Mouse (Mus musculus): ENCODE data around the gene Gprin3. TPM values are rescaled to one million over a fixed set of nuclear protein-coding genes. Genes with fewer than 3 reads are reported as not detected.

Gprin3 gene
- total RNA-seq (2022) = 10 to 100 TPM in 2 of 4 experiments, 1 to 10 TPM in 2; 8.4 to 10.6 (median 9.5) TPM

DNA sequence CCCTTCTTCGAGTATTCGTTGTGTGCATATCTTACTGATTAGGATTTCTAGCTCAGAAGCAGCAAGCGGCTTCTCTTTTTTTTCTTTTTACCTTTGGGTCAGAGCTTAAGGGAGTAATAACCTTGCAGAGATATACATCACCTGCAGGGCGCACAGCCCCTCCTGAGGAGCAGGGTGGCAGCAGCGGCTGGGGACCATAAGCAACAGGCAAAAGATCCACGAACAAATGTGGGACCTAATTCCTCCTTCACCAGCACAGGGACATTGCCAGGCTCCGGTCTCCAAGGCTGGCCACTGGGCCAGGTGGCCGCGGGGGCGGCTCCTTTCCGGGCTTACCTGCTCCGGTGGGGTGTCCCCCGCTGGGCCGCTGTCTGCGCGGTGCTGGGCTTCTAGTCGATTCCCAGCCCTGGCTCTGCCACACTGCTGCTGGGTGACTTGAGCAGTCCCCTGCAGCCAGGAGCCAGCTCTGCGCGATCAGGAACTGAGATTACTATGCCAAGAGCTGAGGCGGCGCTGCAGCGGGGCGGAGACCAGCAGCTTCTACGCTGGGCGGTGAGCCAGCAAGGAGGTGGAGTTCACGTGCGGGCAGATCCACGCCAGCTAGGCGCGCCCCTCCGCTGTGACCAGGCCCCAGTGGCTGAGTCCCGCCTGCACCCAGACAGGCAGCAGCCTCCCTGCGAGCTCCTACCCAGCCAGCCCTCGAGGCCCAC lies at the start of gene Gprin3:
Gprin3 (minus strand) TSS at position 471 of the 710 bp plus-strand sequence.
- DNase-seq (ENCODE audit: low spot score in 2 of 2) = peak; percentile 63 to 79

DNA sequence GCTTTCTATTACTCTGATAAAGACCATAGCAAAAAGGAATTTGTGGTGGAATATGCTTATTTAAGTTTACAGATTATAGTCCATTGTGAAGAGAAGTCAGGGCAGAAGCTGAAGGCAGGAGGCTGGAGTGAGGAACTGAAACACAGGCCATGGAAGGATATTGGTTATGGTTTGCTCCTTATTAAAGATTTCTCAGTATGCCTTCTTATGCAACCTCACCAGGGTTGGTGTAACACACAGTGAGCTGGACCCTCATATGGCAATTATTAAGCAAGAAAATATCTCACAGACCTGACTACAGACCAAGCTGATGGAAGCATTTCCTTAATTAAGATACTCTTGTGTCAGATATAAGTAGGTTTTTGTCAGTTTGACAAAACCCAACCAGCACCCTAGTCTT lies 32.8 kb upstream of the Gprin3 start:
- DNase-seq (ENCODE audit: low spot score in 2 of 2) = no peak

DNA sequence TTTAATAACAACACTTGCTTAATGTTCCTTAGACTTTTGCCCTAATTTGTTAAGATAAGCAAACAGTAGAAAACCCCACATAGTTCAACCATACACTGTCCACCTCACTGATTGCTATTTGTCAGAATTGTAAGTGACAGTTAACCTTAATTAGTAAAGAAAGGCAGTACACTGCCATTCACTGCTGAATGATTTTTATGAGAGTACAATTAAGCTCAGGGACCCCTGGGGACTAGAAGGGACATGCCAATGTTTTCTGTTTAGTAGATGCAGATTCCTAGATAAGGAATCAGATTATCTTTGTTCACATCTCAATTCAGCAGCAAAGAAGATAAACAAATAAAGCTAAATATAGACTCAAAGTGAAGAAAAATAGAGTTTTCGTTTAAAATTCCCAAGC lies 30.0 kb upstream of the Gprin3 start:
- no peak for DNase-seq (ENCODE audit: low spot score in 2 of 2)

DNA sequence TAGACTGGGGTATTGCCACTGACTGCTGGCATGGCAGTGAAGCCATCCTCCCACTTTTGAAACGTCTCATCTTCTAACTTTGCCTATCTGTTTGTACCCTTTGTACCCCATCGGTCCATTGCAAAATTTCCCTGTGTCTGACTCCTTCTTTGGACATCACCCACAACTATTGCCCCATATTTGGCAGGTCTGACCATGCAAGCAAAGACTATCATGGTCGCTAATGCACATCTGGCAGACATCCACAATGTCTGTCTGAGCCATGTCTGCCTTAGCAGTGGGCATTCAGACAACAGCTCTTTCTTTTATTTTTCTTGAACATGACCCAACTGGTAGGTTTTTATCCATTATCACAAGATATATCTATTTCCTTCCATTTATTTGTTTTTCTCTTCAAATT lies 25.3 kb upstream of the Gprin3 start:
- no peak for DNase-seq (ENCODE audit: low spot score in 2 of 2)

DNA sequence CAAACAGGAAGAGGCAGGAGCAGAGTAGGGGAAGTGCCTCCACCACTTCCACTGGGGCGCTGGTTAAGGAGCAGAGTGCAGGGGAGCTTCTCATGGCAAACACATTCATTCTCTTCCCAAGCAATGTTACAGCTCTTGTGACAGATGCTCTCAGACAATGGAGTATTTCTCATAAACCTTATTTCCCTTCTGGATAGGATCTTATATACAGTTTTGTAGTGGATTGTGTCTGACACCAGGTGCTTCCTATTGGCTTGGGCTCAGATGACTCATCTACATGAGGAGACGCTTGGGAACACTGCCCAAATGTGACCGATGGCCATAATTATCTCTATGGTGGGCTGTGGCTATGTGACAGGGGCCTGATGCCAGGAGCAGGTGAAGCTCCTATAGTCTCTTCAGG lies 19.0 kb upstream of the Gprin3 start:
- DNase-seq (ENCODE audit: low spot score in 2 of 2) = no peak

DNA sequence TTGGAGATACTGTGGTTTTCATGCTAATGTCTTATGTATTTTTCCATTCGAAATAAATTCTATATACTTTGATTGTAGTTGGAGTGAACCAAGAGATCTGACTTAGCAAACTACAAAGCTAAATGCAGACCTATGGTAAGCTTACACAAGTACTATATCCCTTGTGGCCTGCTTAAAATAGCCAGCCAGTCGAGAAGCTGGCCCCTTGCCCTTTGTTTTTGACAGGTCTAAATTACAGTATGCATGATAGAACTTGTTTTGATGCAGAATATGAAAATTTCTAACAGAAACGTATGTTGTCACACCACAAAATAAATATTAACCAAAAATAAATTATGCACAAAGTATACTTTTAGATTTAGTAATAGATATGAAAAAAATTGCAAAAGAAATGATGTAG lies 9.8 kb upstream of the Gprin3 start:
- DNase-seq (ENCODE audit: low spot score in 2 of 2) = no peak

DNA sequence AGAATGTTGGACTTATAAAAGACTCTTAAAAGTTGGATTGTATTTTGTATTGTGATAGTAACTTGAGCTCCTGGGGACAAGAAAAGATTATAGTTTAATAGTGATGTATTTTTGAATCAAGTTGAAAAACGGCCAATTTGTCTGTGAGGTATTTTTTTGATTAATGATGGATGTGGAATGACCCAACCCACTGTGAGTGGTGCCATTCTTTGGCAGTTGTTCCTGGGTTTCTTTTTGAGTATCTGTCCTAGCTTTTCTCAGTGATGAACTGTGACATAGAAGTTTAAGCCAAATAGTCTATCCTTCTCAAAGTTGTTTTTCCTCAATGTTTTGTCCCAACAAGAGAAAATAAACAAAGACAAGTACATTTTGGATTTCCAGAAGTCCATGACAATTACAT lies 7.0 kb upstream of the Gprin3 start:
- no peak for DNase-seq (ENCODE audit: low spot score in 2 of 2)

DNA sequence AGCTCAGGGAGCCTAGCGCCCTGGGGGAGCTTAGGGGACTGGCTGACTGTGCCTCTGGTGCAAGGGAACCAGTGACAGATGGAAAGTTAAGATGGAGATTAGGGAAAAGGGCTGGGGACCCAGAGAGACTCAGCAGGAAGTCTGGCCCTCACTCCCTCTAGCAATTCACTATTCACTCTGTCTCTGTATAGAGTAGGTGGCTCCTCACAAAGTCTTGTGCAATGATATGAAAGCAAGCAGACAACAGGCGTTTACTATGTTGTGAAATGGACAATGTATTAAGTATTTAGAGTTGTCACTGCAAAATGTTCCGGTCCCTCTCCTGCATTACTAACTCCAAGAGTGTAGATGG lies 416 bp upstream of the Gprin3 start:
- no peak for DNase-seq (ENCODE audit: low spot score in 2 of 2)

DNA sequence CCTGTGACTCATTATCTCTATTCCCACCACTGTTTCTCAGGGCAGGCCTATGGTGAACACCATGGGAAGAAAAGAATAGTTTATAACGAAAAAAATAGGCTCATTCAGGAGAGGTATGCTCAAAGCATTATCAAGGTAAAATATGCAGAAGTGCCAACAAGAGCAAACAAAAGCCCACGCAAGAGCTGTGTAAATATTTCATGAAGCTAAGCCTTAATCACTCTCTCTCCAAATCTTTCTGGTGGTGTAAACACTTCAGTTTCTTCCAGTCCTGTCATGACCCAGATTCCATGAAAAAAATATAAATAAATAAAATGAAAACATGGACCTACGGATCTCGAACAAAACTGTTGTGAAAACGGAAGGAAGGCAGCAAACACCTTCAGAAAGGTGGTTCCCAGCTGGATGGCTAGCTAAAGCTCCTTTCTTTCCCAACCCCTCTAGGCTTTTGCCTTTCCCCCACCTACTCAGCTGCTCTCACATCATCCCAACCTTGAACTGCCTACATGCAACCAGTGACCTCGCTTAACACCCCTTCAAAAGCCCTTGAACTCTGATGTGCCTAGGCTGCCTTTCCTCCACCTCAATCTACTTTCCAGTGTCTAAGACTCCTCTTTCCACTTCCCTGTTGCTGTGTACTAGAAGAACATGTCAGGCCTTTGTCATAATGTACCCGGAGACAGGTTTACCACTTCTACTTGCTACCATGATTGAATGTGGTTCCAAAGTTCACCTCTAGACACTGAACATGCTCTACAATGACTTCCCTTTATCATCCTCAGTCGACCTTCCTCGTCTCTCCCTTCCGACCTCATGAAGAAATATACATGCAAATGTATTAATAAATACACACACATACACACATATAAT lies 988 bp downstream of the Gprin3 start:
- no peak for DNase-seq (ENCODE audit: low spot score in 2 of 2)

DNA sequence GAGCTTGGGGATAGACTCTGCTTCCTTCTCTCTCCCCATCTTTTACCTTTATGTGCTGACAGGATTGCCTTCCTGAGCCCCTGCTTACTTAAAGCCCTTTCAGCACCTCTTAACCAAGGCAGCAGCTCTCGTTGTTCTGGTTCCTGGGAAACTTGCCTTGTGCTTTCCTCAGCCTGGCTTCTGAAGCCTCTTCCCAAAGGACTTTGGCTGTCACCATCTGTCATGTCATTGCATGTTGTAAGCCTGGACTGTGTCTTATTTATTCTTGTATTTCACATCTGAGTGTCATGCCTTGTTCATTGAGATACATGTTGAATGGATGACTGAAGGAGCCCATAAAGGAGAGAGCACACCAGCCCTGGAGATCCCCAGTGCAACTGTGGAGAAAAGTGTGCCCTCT lies 2.3 kb downstream of the Gprin3 start:
- DNase-seq (ENCODE audit: low spot score in 2 of 2) = no peak

DNA sequence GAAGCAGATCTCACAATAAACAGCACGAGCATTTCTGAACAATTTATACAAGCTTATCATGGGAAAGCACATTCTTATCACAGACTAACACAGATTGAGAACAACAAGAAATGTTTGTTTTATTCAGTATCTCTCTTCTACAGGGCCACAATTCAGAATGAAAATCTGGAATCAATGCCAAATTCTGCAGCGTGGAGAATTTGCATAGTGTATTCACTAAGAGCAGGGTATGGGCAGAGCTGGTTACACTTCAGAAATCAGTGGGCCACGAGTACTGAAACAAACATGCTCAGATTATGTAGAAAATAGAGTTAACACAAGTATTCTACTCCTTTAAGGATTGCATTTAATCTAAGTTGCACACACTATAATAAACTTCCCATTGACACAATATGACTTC lies 6.8 kb downstream of the Gprin3 start:
- no peak for DNase-seq (ENCODE audit: low spot score in 2 of 2)

DNA sequence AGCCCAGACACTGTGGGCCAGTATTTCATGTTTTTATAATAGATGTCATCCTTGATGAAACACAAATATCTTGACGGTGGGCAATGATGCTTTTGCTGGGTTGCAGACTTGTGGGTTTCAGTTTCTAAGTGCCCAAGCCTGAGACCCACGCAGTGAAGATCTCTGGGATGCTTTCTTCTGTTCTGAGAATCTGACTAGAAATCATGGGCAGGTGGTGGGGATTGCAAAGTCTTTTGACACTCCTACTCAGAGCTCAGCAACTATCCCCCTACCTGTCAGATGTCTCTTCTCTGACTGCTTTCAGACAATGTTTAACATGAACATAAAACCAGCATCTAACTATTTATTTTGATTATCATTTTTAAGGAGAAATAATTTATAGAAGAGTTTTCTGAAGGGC lies 7.4 kb downstream of the Gprin3 start:
- DNase-seq (ENCODE audit: low spot score in 2 of 2) = no peak

DNA sequence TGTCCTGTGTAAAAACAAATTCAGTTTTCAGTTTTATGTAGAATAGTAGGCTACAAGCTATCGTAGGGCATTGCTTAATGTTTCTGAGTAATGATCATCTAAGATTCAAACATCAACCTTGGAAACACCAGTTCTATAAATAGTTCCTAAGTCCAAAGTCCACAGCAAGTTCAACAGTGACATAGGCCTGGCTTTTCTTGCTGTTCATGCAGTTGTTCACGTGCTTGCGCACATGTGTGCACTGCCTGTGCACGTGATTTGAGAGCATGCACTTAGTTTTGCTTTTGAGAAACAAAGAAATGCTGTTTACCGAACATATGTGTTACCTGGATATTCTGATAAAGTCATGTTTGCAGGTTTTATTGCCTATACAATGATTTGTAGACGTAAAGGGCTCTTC lies 11.3 kb downstream of the Gprin3 start:
- no peak for DNase-seq (ENCODE audit: low spot score in 2 of 2)

DNA sequence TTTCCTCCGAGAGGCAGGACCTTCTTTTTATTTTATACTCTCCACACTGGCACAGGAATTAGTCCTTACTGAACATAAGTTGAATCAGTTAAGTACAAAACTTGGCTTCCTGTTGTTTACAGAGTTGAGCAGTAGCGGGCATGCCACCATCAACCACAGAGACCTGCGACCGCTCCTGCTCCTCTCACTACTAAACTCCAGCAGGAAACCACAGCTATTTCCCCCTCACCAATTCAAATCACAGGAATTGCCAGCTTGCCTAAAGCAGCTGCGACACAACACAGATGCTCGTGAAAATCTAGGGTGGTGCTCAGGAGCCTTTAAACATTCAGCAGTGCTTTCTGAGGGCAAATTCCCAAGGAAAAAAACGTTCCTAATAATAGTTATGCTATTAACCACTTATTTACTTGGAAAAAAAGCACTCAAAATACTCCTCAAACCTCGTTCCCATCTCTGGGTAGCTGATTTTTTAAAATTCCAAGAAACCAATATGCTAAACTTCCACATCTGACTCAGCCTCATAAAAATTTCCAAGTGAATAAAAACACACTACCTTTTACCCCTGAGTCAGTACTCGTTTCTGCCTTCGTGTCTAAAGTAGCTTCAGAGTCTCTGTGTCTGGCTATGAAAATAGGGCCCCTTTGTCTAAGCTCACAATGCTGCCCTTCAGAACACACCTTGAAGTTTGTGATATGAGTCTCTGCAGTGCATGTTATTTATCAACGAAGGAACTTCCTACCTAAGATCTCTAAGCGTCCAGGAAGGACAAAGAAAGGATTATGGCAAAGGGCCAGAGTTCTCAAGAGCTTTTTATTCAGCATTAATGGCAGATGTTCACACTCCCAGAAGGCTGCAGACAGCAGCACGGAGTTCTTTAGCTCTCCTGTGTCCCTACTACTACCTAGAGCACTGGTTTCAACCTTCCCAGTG lies 13.4 kb downstream of the Gprin3 start:
- DNase-seq (ENCODE audit: low spot score in 2 of 2) = no peak

DNA sequence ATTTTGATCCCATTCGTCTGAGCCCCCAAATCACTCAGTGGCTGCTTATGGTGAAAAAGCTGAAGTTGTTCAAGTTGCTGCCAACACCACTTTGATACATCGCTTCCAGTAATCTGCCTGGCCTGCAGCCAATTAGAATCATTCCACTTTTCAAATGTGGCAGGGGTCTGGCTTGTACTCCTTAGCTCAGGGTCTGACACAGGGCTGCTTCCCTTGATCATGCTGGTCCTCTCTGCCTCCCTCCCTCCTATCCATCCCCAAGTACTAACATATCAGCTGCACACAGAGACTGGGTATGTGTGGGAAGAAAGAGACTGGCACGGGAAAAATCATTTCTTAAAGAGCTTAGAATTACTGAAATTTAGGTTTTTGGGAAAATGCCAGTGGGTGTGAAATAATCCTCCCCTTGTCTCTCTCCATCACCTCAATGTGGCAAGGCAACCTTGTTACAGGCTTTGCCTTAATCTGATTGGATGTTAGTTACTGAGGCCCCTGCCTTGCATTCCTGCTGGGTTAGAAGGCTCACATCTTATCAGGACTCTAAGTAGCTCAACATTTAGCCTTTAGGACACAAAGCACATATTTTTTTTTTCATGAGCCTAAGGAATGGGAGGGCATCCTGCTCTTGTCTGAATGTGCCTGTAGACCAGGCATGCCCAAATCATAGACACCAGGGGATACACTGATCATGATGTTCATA lies 16.9 kb downstream of the Gprin3 start:
- DNase-seq (ENCODE audit: low spot score in 2 of 2) = no peak

DNA sequence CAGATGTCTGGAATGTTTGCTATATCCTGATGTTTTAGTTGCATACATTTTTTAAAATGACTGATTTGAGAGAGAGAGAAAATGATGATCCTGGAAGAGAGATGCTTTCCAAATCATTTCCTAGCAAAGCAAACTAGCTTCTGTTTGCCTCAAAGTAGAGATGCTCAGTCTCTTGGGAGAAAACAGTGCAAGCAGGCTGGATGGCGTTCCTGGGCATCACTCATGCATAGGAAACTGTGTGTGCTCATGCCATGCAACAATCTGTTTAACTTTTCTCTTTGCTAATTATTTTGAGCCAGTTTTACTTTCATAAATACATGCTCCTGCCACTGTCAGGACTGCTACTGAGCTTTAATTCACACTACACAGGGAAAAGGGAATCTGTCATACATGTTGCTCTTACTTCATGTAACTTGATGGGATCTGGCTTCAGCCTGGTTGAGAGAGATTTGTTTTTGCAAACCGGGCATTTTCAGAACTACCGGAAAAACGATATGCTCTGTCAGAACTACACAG lies 18.6 kb downstream of the Gprin3 start:
- no peak for DNase-seq (ENCODE audit: low spot score in 2 of 2)

DNA sequence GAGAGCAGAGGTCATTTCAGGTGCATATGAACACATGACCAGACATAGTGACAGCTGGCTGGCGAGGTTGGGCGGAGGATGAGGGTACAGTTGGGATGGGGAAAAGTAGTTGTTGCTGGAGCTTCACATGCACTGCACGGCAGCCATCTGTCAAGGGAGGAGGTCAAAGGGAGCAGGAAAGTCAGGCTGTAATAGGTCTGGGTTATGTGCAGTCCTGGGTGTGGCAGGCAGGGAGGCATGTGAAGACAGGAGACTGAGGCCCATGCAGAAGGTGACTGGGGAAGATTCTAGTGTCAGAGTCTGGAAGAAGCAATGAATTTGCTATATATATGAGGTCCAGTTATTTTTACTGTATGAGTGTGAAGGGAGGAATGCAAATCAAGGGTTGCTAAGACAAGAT lies 35.9 kb downstream of the Gprin3 start:
- DNase-seq (ENCODE audit: low spot score in 2 of 2) = no peak

DNA sequence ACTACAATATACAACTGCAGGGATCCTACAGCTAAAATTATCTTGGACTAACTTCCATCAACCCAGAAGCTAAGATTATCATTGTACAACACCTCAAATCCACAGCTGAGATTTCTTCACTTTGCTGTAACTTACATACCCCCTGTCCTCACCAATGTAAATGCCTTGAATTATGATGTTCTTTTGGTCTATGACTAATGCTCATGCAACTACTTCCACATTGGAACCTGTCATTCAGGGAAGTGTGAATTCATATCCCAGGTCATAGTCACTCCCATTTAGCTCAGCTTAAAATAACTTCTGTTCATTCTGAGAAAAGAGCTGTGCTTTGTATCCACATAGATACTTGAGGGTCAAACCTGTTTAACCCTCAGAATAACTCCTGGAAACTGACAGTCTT lies 60.8 kb downstream of the Gprin3 start:
- no peak for DNase-seq (ENCODE audit: low spot score in 2 of 2)

DNA sequence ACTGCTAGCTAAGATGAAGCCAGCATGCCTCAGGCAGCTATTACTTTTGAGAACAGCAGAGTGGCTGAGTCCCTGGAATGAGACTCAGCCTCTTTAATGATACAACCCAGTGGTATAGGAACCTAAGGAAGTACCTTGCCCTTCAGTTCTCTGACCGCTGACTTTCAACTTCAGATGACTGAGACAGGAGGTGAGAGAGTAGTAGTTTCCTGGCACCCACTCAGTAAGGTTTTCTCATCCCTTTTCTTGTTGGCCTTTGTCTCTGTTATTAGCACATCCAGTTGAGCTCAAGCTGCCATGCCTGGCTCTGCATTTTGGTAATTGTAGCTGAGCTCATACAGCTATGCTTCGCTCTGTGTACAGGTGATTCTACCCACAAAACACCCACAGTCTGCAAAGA lies 62.8 kb downstream of the Gprin3 start:
- no peak for DNase-seq (ENCODE audit: low spot score in 2 of 2)

DNA sequence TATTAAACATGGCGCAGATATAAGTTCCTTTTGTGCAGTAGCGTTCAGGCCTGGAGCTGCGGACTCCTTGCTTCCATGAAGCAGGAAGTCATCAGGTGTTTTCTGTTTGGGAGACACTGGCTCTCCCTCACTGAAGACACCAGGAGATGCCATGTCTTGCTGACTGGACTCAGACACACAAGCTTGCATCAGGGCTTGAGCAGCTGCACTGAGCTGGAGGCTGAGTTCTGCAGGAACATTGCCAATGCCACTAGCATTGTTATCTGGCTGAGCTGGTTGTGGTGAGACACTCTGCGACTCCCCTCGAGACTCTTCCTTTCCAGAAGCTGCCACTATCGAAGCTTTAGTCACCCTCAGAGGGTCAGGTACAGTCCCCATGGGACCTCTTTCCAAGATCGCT lies 71.2 kb downstream of the Gprin3 start:
- DNase-seq (ENCODE audit: low spot score in 2 of 2) = no peak
